Mouse (Mus musculus) brown adipose tissue, adult 24 weeks (tissue): ENCODE data around the gene Fam32a. TPM values are rescaled to one million over a fixed set of nuclear protein-coding genes. Genes with fewer than 3 reads are reported as not detected.
A peak's percentile ranks its signal among the peaks of the same experiment; 100 is the strongest.

ENCODE experiments used
- H3K27ac ChIP-seq: fragments of 200-500 bp; replicated peaks from 2 replicates; pipeline ENCODE4 v1.5.1; 2012; ENCODE audit warnings: low read depth, mild to moderate bottlenecking, low read length
- H3K4me1 ChIP-seq: fragments of 200-500 bp; 2 replicates; pipeline ENCODE4 v1.6.1; 2012; ENCODE audit warnings: low read length, mixed read lengths; ENCODE audit not compliant: control insufficient read depth, insufficient read depth, insufficient read length
- H3K4me3 ChIP-seq: fragments of 200-500 bp; 2 replicates; pipeline ENCODE4 v1.5.1; 2012; ENCODE audit warnings: low read depth, mild to moderate bottlenecking, low read length, moderate library complexity; ENCODE audit not compliant: insufficient read depth
- polyA plus RNA-seq: library from polyadenylated mRNA; stranded (reverse); fragments of >200 nt; gene quantifications from 2 replicates; pipeline ENCODE4 v1.2.4, GENCODE M21; 2012; ENCODE audit not compliant: missing spikeins, insufficient read depth, insufficient read length

Fam32a gene
- polyA plus RNA-seq, 1 experiment: 41.8 TPM

DNA sequence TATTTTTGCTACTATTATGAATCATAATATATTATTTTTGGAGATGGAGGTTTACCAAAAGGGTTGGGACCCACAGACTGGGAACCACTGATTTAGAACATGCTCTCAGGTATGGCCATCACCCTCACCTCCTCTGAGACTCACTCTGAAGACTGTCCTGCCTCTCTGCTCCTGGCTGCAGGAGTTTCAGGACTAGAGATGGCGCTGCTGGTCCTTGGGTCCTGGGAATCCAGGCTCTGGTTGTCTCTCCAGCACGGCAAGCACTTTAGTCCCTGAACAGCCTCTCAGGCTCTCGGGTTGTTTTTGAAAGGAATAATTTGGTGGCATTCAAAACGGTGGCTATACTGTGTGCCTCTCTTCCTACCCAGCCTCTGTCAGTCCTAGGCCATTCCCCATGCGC, 42.3 kb downstream of the Fam32a start:
- peak overlapping the region; percentile 55 for H3K27ac ChIP-seq
- H3K4me3 ChIP-seq: no peak overlapping the region
- peaks cover 9% of the 10 kb centered on the region; the same call in 1 of the 2 replicates for H3K4me1 ChIP-seq

- H3K27ac ChIP-seq: no peak overlapping the region
- no peak overlapping the region for H3K4me3 ChIP-seq
These were observed 43.2 kb downstream of the Fam32a start for GRCm38 (mm10) chr8:72262756-72263155.

DNA sequence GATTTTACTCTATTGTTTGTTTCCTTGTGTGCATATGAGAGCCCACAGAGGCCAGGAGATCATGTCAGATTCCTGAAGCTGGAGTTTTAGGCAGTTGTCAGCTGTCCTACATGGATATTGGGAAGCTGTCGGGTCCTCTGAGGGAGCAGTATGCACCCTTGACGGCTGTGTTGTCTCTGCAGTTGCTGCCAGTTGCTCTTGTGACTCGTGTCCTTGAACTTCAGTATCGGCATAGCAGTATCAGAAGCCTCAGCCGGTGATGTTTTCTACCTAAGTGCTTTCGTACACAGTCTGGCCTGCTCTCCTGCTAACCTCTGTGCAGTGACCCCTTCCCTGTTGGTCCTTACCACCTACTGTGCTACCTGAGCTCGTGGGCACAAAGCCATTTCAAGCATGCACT, 43.9 kb downstream of the Fam32a start:
- peaks cover 14% of the 10 kb centered on the region for H3K4me1 ChIP-seq
- H3K4me3 ChIP-seq: no peak overlapping the region
- peak overlapping the region; percentile 15 for H3K27ac ChIP-seq

More at GRCm38 (mm10) chr8:72262756-72263155, 43.2 kb downstream of the Fam32a start:
- peaks cover 14% of the 10 kb centered on the region for H3K4me1 ChIP-seq

DNA sequence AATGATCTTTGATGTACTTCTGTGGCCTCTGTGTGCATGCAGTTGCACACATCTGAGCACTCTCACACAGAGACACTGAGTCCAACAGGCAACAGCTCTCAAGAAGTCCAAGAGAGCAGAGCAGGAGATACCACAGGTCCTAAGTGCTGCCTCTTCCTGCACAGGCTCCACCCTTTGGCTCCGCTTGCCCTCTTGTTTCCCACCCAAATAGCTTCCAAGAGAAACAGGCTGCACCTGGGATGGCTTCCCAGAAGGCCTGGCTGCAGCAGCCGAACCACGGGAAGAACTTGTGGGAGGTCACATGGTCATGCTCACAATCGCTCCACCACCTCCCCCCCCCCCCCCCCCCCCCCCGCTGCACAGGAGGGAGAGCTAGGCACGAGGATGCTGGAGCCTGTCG, 45.8 kb downstream of the Fam32a start:
- Histone ChIP-seq H3K4me1 (peaks cover 22% of the 10 kb centered on the region), H3K27ac (peak overlapping the region; percentile 83), H3K4me3 (no peak overlapping the region)

DNA sequence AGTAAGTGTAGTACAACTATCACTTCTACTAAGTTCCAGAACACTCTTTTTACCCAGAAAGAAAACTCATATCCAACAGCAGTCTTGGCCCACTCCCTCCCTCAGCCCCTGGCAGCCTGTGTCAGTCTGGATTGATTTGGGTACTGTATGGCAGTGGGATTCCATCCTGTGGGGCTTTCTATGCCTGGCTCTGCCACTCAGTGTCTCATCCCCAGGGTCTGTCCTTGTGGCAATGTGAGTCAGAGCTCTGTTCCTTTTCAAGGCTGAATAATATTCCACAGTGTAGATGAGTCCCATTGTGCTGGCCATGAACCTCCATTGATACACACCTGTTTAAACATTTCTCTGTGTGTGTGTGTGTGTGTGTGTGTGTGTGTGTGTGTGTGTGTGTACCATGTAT, 47.1 kb downstream of the Fam32a start:
- H3K4me1 ChIP-seq: peaks cover 28% of the 10 kb centered on the region
- no peak overlapping the region for H3K4me3 ChIP-seq
- peak overlapping the region; percentile 100 for H3K27ac ChIP-seq

- peaks cover 31% of the 10 kb centered on the region for H3K4me1 ChIP-seq
- peak overlapping the region; percentile 100 for H3K27ac ChIP-seq
These were observed 47.6 kb downstream of the Fam32a start for GRCm38 (mm10) chr8:72267106-72267505.

DNA sequence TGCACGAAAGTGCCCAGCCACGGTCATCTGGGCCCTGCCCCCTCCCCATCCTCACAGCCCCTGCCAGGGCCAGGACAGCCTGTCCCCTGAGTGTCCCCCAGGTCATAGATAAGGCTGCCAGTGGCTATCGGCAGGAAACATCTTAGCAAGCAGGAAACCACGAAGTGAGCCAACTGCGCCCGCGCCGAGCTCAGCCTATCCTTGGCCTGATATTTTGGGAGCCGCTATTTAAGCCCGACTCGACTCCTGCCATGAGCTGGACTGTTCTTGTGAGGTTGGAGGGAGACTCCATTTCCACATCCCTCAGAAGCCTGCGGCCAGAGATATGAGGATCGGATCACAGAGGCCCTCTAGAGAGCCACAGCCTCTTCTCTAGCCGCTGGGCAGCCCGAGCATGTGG, 48.8 kb downstream of the Fam32a start:
- peak overlapping the region; percentile 27 for H3K4me3 ChIP-seq

More at GRCm38 (mm10) chr8:72267106-72267505, 47.6 kb downstream of the Fam32a start:
- no peak overlapping the region for H3K4me3 ChIP-seq

GRCm38 (mm10) chr8:72270606-72271005, 51.1 kb downstream of the Fam32a start:
- Histone ChIP-seq H3K27ac (peak overlapping the region; percentile 88), H3K4me3 (no peak overlapping the region), H3K4me1 (peaks cover 30% of the 10 kb centered on the region)

More for the DNA sequence above, 48.8 kb downstream of the Fam32a start:
- peaks cover 31% of the 10 kb centered on the region for H3K4me1 ChIP-seq
- H3K27ac ChIP-seq: peak overlapping the region; percentile 100

DNA sequence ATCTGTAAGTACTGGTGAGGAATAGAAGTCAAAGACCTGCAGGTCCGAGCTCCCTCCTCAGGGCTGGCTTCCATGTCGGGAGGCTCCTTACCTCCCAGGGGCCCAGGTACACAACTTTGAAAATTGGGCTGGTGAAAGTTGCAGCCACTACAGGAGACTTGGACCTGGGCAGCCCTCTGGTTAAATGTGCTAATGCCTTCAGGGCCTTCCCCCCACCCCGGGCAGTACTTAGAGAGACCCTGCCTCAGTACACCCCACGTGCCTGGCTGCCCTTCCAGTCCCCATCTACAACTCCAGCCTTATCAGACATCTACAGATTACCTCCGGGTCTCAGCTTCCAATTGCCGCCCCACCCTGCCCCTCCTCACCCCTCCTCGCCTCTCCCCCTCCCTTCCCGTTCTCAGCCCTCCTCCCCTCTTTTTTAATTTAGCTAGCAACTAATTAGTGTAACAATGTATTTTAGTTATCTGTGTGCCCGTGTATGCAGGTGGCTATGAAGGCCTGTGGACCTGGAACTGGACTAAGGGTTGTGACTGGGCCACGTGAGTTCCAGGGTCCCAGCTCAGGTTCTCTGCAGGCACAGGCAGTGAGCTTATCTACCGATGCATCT, 51.6 kb downstream of the Fam32a start:
- Histone ChIP-seq H3K4me3 (no peak overlapping the region), H3K27ac (peak overlapping the region; percentile 88), H3K4me1 (peaks cover 26% of the 10 kb centered on the region)

- peak overlapping the region; percentile 88 for H3K27ac ChIP-seq
- no peak overlapping the region for H3K4me3 ChIP-seq
- peaks cover 26% of the 10 kb centered on the region for H3K4me1 ChIP-seq
These were observed 52.2 kb downstream of the Fam32a start for GRCm38 (mm10) chr8:72271691-72272090.

GRCm38 (mm10) chr8:72272361-72272760, 52.8 kb downstream of the Fam32a start:
- H3K4me3 ChIP-seq: no peak overlapping the region
- H3K27ac ChIP-seq: peak overlapping the region; percentile 21; the same call in 1 of the 2 replicates
- peaks cover 25% of the 10 kb centered on the region for H3K4me1 ChIP-seq

- Histone ChIP-seq H3K4me3 (no peak overlapping the region), H3K4me1 (peaks cover 22% of the 10 kb centered on the region), H3K27ac (peak overlapping the region; percentile 21; the same call in 1 of the 2 replicates)
These were observed 53.7 kb downstream of the Fam32a start for GRCm38 (mm10) chr8:72273111-72273770.

DNA sequence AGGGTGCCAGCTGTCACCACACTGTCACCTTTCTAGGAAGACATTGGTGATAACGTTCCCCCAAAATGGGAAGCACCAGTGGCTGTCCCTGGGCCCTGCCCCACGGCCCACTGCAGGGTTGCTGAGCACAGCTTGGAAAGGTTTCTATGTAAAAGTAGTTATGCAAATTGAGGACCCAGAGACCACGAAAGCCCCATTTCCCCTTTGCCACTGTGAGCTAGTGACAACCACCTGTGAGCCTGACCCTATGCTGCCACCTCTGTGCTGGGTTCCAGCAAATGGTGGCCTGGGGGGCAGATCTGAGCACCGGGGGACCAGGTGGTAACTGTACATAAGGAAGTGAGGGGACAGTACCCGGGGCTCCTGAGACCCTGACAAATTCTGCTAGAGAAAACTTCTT, 54.3 kb downstream of the Fam32a start:
- Histone ChIP-seq H3K4me3 (no peak overlapping the region), H3K4me1 (peaks cover 20% of the 10 kb centered on the region), H3K27ac (no peak overlapping the region)
